Mouse (Mus musculus) ES-Bruce4 (cell line): Measurements from ENCODE around the gene Arhgef26. TPM values are rescaled to one million over a fixed set of nuclear protein-coding genes. Genes with fewer than 3 reads are reported as not detected.

Experiments used
- H3K27ac ChIP-seq: 2 replicates; pipeline ENCODE4 v1.5.1; 2012; ENCODE audit warnings: low read length, inconsistent platforms; ENCODE audit not compliant: insufficient read depth
- H3K27me3 ChIP-seq: 2 replicates; pipeline ENCODE4 v1.6.1; 2012; ENCODE audit warnings: mild to moderate bottlenecking, low read length, inconsistent platforms; ENCODE audit not compliant: control insufficient read depth, poor library complexity, insufficient read depth, severe bottlenecking
- H3K36me3 ChIP-seq: 2 replicates; pipeline ENCODE4 v1.6.1; 2012; ENCODE audit warnings: inconsistent platforms, mild to moderate bottlenecking, low read length, moderate library complexity; ENCODE audit not compliant: control insufficient read depth, poor library complexity, insufficient read depth, severe bottlenecking
- H3K4me1 ChIP-seq: one replicate; pipeline ENCODE4 v1.8.1; 2011; ENCODE audit warnings: low read length; ENCODE audit not compliant: control insufficient read depth, insufficient read depth
- H3K4me3 ChIP-seq: 2 replicates; pipeline ENCODE4 v1.5.1; 2011; ENCODE audit warnings: low read depth, mild to moderate bottlenecking, low read length
- H3K9ac ChIP-seq: 2 replicates; pipeline ENCODE4 v1.6.1; 2012; ENCODE audit warnings: low read depth, mild to moderate bottlenecking, inconsistent platforms; ENCODE audit not compliant: poor library complexity, severe bottlenecking
- H3K9me3 ChIP-seq: replicated peaks from 2 replicates; pipeline ENCODE4 v1.6.1; 2012; ENCODE audit warnings: mild to moderate bottlenecking, low read length, inconsistent platforms; ENCODE audit not compliant: control insufficient read depth, poor library complexity, insufficient read depth, severe bottlenecking
- CTCF ChIP-seq: IDR thresholded peaks from one replicate; pipeline ENCODE4 v1.8.1; 2011; ENCODE audit warnings: low read depth, low read length
- EP300 ChIP-seq: IDR thresholded peaks from 2 replicates; pipeline ENCODE4 v1.6.1; 2011; ENCODE audit warnings: low read depth, low read length; ENCODE audit not compliant: insufficient read depth
- POLR2A ChIP-seq: IDR thresholded peaks from one replicate; pipeline ENCODE4 v1.8.1; 2011; ENCODE audit warnings: low read length; ENCODE audit not compliant: insufficient read depth
- polyA plus RNA-seq: library from polyadenylated mRNA; stranded (reverse); fragments of >200 nt; gene quantifications from 2 replicates; pipeline ENCODE4 v1.2.4, GENCODE M21; 2011; ENCODE audit warnings: low read depth; ENCODE audit not compliant: missing spikeins, insufficient read depth, insufficient read length

The Arhgef26 gene
- polyA plus RNA-seq, result 8.7 and 11.9 TPM in 2 replicates

DNA sequence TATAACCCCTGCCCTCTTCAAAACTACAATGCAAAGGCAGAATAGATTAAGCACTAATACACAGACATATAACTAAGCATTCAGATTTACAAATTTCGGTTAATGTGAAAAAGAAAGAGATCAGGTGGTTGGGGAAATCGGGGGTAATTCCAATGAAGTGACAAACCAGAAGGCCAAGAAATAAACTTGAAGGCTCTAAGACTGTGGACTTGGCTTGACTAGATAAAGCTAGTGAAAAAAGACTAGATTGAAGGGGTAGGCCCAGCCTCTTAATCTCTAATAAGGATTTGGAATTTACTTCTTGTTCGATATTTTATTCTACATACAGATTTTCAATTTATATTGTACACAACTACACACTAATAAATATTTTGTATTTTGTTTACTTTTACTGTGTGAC is at the start of gene Arhgef26:
Gene Arhgef26, plus strand, starts transcription at position 301 of the 400 bp plus-strand sequence.
- peak within 1 kb of the TSS; percentile 66 for H3K9ac ChIP-seq
- H3K9me3 ChIP-seq, result no peaks in the 10 kb centered on the region
- peak within 1 kb of the TSS; percentile 73 for H3K4me3 ChIP-seq
- no peaks in the 10 kb centered on the region for H3K36me3 ChIP-seq
- H3K4me1 ChIP-seq, result no peaks in the 10 kb centered on the region
- no peak for TF ChIP-seq EP300
- no peak for TF ChIP-seq CTCF
- no peak for TF ChIP-seq POLR2A
- peaks cover 10% of the 10 kb centered on the region; the same call in 1 of the 2 replicates for H3K27me3 ChIP-seq
- H3K27ac ChIP-seq, result no peak within 1 kb of the TSS

DNA sequence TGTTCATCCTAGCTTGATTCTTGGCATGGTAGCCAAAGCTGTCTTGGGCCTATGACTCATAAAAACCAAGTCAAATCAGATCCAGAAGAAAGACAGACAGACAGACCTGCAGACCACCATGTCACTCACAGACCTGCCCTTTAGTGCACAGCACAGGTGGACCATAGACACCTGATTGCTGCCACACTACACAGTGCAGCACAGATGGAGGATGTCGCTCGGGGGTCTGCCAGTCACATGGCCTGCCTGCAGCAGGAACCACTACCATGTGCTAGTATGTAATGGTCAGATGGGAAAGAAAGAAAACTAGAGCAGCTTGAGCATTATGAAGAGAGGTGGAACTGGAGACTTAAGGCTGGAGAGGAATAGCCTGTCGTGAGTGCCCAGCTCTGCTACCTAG is 27.7 kb upstream of the Arhgef26 start:
- no peaks in the 10 kb centered on the region for H3K4me1 ChIP-seq
- TF ChIP-seq CTCF, result no peak
- no peak for TF ChIP-seq EP300
- no peak for TF ChIP-seq POLR2A
- H3K27ac ChIP-seq, result no peak overlapping the region
- no peak overlapping the region for H3K9ac ChIP-seq
- H3K27me3 ChIP-seq, result no peaks in the 10 kb centered on the region
- no peaks in the 10 kb centered on the region for H3K36me3 ChIP-seq
- no peak overlapping the region for H3K4me3 ChIP-seq
- no peaks in the 10 kb centered on the region for H3K9me3 ChIP-seq

DNA sequence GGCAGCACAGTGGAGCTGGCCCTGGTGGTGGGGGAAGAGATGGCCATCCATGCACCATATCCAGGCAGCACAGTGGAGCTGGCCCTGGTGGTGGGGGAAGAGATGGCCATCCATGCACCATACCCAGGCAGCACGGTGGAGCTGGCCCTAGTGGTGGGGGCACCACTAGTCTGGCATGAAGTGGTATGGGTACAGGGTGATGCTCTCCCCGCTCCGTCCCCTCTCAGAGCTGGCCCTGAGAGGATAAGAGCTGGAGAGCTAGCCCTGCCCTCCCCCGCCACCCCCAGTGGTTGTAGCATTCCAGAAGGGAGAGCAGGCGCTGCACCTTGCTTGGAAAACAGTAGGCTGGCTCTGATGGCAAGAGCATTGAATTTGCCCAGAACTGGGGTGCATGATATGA is 26.9 kb upstream of the Arhgef26 start:
- Histone ChIP-seq H3K9ac (no peak overlapping the region), H3K4me1 (no peaks in the 10 kb centered on the region), H3K27ac (no peak overlapping the region), H3K4me3 (no peak overlapping the region), H3K27me3 (no peaks in the 10 kb centered on the region), H3K9me3 (no peaks in the 10 kb centered on the region), H3K36me3 (no peaks in the 10 kb centered on the region)
- no peak for TF ChIP-seq EP300
- no peak for TF ChIP-seq CTCF
- no peak for TF ChIP-seq POLR2A

DNA sequence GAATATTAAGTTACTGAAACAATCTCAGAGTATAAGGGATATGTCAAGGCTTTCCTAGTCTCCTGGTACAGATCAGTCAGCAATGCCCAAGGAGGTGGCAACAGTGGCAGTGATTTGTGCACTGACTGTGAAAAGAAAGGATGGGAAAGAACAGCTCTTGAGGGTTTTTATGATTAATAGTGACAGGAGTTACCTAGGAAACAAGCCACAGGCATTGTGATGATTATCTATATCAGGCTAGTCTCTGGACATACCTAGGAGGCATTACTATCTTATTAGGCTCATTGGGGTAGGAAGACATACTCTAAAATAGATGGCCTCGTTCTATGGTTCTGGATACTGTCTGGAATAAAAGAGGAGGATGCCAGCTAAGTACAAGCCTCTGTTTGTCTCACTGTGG is 13.4 kb upstream of the Arhgef26 start:
- Histone ChIP-seq H3K4me1 (no peaks in the 10 kb centered on the region), H3K9me3 (no peaks in the 10 kb centered on the region), H3K36me3 (no peaks in the 10 kb centered on the region), H3K4me3 (no peak overlapping the region), H3K27me3 (no peaks in the 10 kb centered on the region), H3K27ac (no peak overlapping the region), H3K9ac (no peak overlapping the region)
- TF ChIP-seq POLR2A (no peak), EP300 (no peak), CTCF (no peak)

DNA sequence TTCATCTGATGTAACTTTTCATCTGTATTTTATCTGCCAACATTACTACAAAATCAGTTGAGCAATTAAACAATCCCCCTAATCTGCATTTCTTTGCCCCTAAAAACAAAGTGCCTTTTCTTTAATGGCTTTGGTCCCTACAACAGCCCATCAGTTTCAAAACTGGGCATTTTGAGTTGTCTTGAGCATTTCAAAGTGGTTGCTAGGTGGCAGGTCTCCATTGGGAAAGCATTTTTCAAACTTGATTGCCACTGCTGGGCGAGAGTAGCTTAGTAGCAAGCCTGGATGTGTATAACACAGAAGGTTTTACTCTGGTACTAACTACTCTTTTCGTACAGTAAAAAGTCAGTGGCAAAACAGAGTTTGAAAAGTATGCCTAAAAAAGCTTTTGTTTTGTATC is 10.2 kb upstream of the Arhgef26 start:
- H3K36me3 ChIP-seq, result no peaks in the 10 kb centered on the region
- H3K4me1 ChIP-seq, result no peaks in the 10 kb centered on the region
- no peak for TF ChIP-seq POLR2A
- TF ChIP-seq CTCF, result no peak
- TF ChIP-seq EP300, result no peak
- H3K27ac ChIP-seq, result no peak overlapping the region
- H3K4me3 ChIP-seq, result no peak overlapping the region
- no peak overlapping the region for H3K9ac ChIP-seq
- H3K9me3 ChIP-seq, result no peaks in the 10 kb centered on the region
- no peaks in the 10 kb centered on the region for H3K27me3 ChIP-seq

DNA sequence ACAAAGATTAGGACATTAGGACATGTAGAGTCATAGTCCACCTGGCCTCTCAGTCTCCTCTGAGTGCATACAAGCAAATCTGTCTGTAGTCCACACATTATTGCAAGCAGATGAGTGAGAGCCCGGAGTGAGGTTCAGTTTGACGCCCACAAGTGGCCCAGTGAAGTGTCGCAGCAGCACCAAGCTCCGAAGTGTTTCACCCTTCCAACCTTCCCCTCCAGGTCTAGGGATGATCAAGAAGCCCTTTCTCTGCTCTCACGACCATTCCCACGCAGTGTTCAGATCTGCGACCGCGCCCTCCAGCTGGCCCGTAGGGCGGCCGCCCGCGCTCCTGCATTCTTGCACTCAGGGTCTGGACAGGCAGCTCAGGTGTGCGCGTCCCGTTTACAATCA is 313 bp downstream of the Arhgef26 start:
- no peak for TF ChIP-seq EP300
- TF ChIP-seq CTCF, result no peak
- no peak for TF ChIP-seq POLR2A
- Histone ChIP-seq H3K4me1 (no peaks in the 10 kb centered on the region), H3K4me3 (peak overlapping the region; percentile 73), H3K27me3 (peaks cover 10% of the 10 kb centered on the region; the same call in 1 of the 2 replicates), H3K36me3 (no peaks in the 10 kb centered on the region), H3K27ac (no peak overlapping the region), H3K9me3 (no peaks in the 10 kb centered on the region), H3K9ac (peak overlapping the region; percentile 7)
